Mouse (Mus musculus) testis, postnatal 10 days (tissue): ENCODE data around the gene Atp2b1.

Experiments
- DNase-seq: peaks from one replicate; pipeline ENCODE4 v3.0.0; 2021; ENCODE audit warnings: low spot score

The Atp2b1 gene

DNA sequence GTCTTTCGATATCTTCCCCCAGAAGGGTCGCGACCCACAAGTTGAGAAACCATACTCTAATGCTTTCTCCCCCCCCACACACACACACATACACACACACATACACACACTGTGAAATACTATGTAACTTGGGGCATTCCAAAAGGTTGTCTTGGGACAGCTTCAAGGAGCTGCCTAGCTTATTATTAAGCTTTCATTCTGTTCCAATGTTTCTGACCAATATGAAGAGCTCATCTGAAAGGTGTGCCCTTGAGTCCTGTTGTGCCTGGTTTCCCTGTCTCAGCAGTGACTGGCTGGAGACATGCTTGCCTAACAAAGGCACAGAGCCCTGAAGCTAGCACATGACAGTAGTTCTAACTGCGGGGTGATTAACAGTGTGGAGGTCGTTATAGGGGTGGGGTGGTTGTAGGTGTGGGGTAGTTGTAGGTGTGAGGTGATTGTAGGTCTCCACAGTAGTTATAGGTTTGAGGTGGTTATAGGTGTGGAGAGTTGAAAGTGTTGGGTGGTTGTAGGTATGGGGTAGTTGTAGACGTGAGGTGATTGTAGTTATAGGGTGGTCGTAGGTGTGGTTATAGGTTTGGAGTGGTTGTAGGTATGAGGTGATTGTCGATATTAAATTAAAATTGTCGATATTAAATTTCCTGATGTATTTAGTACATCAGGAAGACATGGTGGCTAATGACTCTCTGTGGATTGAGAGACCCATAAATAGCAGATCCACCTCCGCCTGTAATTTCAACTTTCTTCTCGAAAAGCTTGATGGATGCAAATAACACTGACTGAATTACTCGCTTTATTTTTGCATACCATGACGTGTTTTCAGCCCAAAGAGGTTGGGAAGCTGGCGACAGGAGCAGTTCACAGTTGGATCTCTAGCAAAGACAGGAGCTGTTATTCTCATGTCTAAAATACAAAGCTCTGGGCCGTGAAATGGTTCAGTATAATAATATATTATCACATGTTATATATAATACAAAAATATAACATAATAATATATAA is 119.9 kb downstream of the Atp2b1 start:
- DNase-seq, result no peak

- DNase-seq, result no peak
These were observed 123.2 kb downstream of the Atp2b1 start for GRCm38 (mm10) chr10:99037185-99038065.

DNA sequence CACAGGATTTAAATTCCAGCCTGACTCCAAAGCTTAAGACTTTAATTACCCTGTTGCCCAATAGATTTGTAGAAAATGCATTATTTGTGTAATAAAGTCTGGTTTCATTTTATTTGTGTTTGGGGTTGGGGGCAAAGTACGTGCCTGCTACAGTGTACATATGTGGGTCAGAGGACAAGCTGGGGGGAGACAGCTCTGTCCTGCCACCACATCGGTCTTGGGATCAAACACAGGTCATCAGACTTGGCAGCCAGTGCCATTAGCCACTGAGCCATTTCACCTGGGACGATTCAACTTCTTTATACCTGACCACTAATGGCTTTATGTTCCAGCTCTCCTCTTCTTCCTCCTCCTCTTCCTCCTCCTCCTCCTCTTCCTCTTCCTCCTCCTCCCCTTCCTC is 124.7 kb downstream of the Atp2b1 start:
- DNase-seq, result no peak

GRCm38 (mm10) chr10:99040171-99040570 is 126.0 kb downstream of the Atp2b1 start:
- DNase-seq, result no peak

GRCm38 (mm10) chr10:99046756-99047550 is 132.7 kb downstream of the Atp2b1 start:
- no peak for DNase-seq

DNA sequence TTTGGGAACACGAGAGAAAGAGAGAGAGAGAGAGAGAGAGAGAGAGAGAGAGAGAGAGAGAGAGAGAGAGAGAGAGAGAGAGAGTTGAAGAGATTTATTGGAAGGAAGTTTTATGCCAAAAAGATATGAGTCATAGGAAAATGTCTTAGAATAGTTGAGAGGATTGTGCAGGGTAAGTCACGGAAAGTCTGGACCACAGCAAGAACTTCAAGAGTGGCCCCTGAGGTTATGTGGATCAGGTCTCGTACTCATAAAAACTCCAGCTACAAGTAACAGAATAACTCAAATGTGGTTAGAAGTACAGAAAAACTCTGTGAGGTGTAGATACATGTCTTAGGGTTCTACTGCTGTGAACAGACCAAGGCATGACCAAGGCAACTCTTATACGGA is 133.3 kb downstream of the Atp2b1 start:
- DNase-seq, result no peak

DNA sequence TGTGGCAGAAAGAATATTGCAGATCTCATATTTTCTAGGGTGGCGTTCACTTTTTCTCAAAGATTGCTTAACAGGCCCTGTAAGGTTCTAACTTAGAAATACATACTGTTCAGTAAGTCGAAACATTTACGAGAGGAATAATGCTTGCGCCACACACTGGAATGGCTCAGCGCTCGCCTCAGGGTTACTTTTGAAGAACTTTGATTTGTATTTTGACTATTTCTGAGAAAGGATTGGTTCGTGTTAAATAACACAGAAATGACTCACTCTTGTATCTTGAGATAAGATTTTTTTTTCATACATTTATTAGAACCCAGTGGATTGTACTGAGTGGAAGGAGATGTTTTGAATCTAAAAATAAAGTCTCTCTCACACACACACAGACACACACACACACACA is 135.9 kb downstream of the Atp2b1 start:
- no peak for DNase-seq

DNA sequence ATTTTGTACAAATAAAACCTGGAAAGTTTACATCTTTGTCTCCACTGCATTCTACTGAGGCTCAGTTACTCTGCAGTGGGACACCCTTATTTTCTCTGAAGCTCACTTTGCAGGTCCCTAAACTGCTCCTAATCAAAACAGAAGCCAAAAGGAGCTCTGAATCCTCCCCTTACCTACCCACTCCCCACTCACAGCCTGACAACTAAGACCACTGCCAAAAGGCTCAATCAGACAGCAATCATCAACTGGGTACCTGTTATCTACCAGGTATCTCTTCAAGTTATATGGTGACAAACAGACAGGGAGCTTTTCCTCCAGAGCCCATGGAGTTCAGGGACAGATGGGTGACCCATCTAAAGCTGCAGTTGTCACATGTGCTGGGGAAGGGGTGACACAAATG is 138.9 kb downstream of the Atp2b1 start:
- DNase-seq, result no peak

DNA sequence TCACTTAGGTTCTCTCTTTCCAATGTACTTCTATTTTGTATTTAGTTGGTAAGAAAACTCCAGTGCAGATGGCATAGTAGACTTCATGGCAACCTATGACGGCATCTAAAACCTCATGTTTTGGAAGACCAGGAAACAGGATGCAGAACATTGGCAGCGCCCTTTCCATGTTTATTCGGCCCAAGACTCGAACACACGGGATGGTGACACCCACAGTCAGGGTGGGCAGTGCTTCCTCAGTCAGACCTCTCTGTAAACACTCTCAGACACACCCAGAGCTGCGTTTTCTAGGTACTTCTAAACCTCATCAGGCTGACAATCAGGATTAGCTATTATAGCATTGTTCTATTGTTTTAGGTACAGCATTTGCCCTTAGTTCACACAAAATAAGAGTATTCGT is 146.4 kb downstream of the Atp2b1 start:
- DNase-seq, result no peak

GRCm38 (mm10) chr10:99061418-99061817 is 147.2 kb downstream of the Atp2b1 start:
- no peak for DNase-seq

DNA sequence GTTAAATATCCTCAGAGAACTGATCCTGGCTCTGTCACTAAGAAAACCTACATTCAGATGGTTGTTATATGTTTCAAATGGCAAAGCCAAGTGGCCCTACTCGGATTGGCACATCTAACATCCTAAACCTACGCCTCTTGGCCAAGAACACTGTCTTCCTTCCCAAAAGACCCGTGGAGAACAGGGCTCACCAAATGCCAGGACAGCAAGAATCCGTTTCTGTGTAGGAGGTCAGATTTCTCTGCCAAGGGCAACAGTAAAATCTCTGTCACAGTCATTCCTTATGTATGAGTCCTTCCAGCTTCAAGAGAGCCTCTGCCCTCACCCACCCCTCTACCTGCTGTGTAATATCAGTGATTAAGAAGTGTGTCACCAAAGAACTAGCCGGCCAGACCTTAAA is 148.3 kb downstream of the Atp2b1 start:
- no peak for DNase-seq
